Mouse (Mus musculus) olfactory bulb, adult 2 months (tissue): ENCODE results near the gene Aim2. TPM values are rescaled to one million over a fixed set of nuclear protein-coding genes. Genes with fewer than 3 reads are reported as not detected.
"Not testable (repeated sequence)": the region's sequence is repeated elsewhere in the genome, so short reads cannot be mapped to it uniquely, and the experiment has no call there.

Experiments
- H3K27ac ChIP-seq: fragments of 200-500 bp; 2 replicates; pipeline ENCODE4 v1.5.1; 2012; ENCODE audit warnings: low read depth, low read length; ENCODE audit not compliant: insufficient read depth
- H3K4me1 ChIP-seq: fragments of 200-500 bp; 2 replicates; pipeline ENCODE4 v1.6.1; 2012; ENCODE audit warnings: low read length; ENCODE audit not compliant: control insufficient read depth, insufficient read depth
- H3K4me3 ChIP-seq: fragments of 200-500 bp; 2 replicates; pipeline ENCODE4 v1.5.1; 2012; ENCODE audit warnings: mild to moderate bottlenecking, low read depth, low read length, moderate library complexity; ENCODE audit not compliant: insufficient read depth
- CTCF ChIP-seq: fragments of 200-500 bp; IDR thresholded peaks from 2 replicates; pipeline ENCODE4 v1.5.1; 2012; ENCODE audit warnings: low read depth, mild to moderate bottlenecking, low read length, moderate library complexity; ENCODE audit not compliant: insufficient read depth
- POLR2A ChIP-seq: fragments of 200-500 bp; IDR thresholded peaks from 2 replicates; pipeline ENCODE4 v1.6.1; 2012; ENCODE audit warnings: mild to moderate bottlenecking, low read depth, low read length, moderate library complexity; ENCODE audit not compliant: insufficient read depth
- WGBS: fragments of 180-500 bp; shearing (Covaris S2); methylation state at CpG from one replicate; pipeline ENCODE4 v1.1.7; 2018; 5-methylcytosine and 5-hydroxymethylcytosine counted together
- polyA plus RNA-seq: library from polyadenylated mRNA; stranded (reverse); fragments of >200 nt; gene quantifications from 2 replicates; pipeline ENCODE4 v1.2.4, GENCODE M21; 2012; ENCODE audit warnings: low replicate concordance; ENCODE audit not compliant: missing spikeins, insufficient read depth, insufficient read length

The Aim2 gene
- polyA plus RNA-seq = not detected in 2 replicates

GRCm38 (mm10) chr1:173350372-173350957 is at the start of gene Aim2:
Gene Aim2 (plus strand): TSS chr1:173350879.
- TF ChIP-seq POLR2A = no peak
- TF ChIP-seq CTCF = no peak
- Histone ChIP-seq H3K4me1 (peaks cover 15% of the 10 kb centered on the region), H3K4me3 (no peak within 1 kb of the TSS), H3K27ac (no peak within 1 kb of the TSS)
- 18% methylated on average over 10 of the region's 10 CpGs for WGBS

- WGBS = 73% methylated on average over 3 of the region's 3 CpGs
- not testable (repeated sequence) for H3K4me1 ChIP-seq, H3K4me3 ChIP-seq, H3K27ac ChIP-seq
These were observed 47.9 kb upstream of the Aim2 start for GRCm38 (mm10) chr1:173302795-173303194.

- WGBS = 81% methylated on average over 7 of the region's 7 CpGs
- H3K4me1 ChIP-seq, H3K4me3 ChIP-seq, H3K27ac ChIP-seq: not testable (repeated sequence)
These were observed 37.1 kb upstream of the Aim2 start for GRCm38 (mm10) chr1:173313535-173314050.

GRCm38 (mm10) chr1:173315725-173316124 is 35.0 kb upstream of the Aim2 start:
- Histone ChIP-seq H3K4me3 (no peak overlapping the region), H3K4me1 (no peaks in the 10 kb centered on the region), H3K27ac (no peak overlapping the region)
- 91% methylated on average over 3 of the region's 3 CpGs for WGBS
- no peak for TF ChIP-seq POLR2A
- no peak for TF ChIP-seq CTCF

- Histone ChIP-seq H3K27ac (no peak overlapping the region), H3K4me3 (no peak overlapping the region), H3K4me1 (no peaks in the 10 kb centered on the region)
- WGBS = 95% methylated on average over 2 of the region's 2 CpGs
- TF ChIP-seq POLR2A (no peak), CTCF (no peak)
These were observed 32.7 kb upstream of the Aim2 start for GRCm38 (mm10) chr1:173317925-173318477.

GRCm38 (mm10) chr1:173321593-173322248 is 29.0 kb upstream of the Aim2 start:
- no peak overlapping the region for H3K4me3 ChIP-seq
- no peaks in the 10 kb centered on the region for H3K4me1 ChIP-seq
- TF ChIP-seq POLR2A (no peak), CTCF (no peak)
- H3K27ac ChIP-seq = no peak overlapping the region
- 55% methylated on average over 8 of the region's 8 CpGs for WGBS

- 45% methylated on average over 6 of the region's 6 CpGs for WGBS
- Histone ChIP-seq H3K4me1 (no peaks in the 10 kb centered on the region), H3K4me3 (no peak overlapping the region), H3K27ac (no peak overlapping the region)
- TF ChIP-seq POLR2A = no peak
- TF ChIP-seq CTCF = no peak
These were observed 28.4 kb upstream of the Aim2 start for GRCm38 (mm10) chr1:173322249-173322627.

- WGBS = 29% methylated on average over 5 of the region's 5 CpGs
- no peak overlapping the region for H3K4me3 ChIP-seq
- no peak overlapping the region for H3K27ac ChIP-seq
- TF ChIP-seq POLR2A (no peak), CTCF (no peak)
- H3K4me1 ChIP-seq = no peaks in the 10 kb centered on the region
These were observed 26.7 kb upstream of the Aim2 start for GRCm38 (mm10) chr1:173323839-173324585.

GRCm38 (mm10) chr1:173324961-173325360 is 25.7 kb upstream of the Aim2 start:
- Histone ChIP-seq H3K27ac (no peak overlapping the region), H3K4me1 (no peaks in the 10 kb centered on the region), H3K4me3 (no peak overlapping the region)
- no peak for TF ChIP-seq CTCF
- WGBS = 47% methylated on average over 4 of the region's 4 CpGs

- TF ChIP-seq CTCF (no peak), POLR2A (no peak)
- H3K4me1 ChIP-seq = no peaks in the 10 kb centered on the region
- no peak overlapping the region for H3K27ac ChIP-seq
- H3K4me3 ChIP-seq = no peak overlapping the region
- WGBS = 80% methylated on average over 1 of the region's 1 CpGs
These were observed 25.3 kb upstream of the Aim2 start for GRCm38 (mm10) chr1:173325395-173325794.
